8 mouse cellular contexts compared by ENCODE assay signal in genomic region chr9:92542591-92543416, GRCm38 (mm10). TPM values are rescaled to one million over a fixed set of nuclear protein-coding genes. Genes with fewer than 3 reads are reported as not detected.
DNase-seq lines count a peak whose midpoint lies in the region; ATAC-seq lines count a peak whose summit lies in the region.

No protein-coding gene starts in this region.

- no peaks in the 10 kb centered on the region for H3K9me3 ChIP-seq in intestine, embryonic 14.5 days (ENCODE audit: control insufficient read depth, low read length)
- H3K9me3 ChIP-seq in limb, embryonic 15.5 days, result no peaks in the 10 kb centered on the region
- no peaks in the 10 kb centered on the region for H3K9me3 ChIP-seq in midbrain, embryonic 13.5 days

- H3K4me3 ChIP-seq in intestine, embryonic 14.5 days (ENCODE audit: low read depth, low read length), result peak overlapping the region; percentile 86
- H3K4me3 ChIP-seq in limb, embryonic 15.5 days, result peak overlapping the region; percentile 85
- peak overlapping the region; percentile 83 for H3K4me3 ChIP-seq in midbrain, embryonic 13.5 days (replicated peaks)

- 2% methylated on average over 28 of the region's 31 CpGs for WGBS in intestine, embryonic 14.5 days
- WGBS in limb, embryonic 15.5 days, result under 1% methylated on average over 31 of the region's 31 CpGs
- 3% methylated on average over 31 of the region's 31 CpGs for WGBS in midbrain, embryonic 13.5 days

- H3K4me1 ChIP-seq in intestine, embryonic 14.5 days (replicated peaks; ENCODE audit: control insufficient read depth, insufficient read depth, low read length), result peaks cover 29% of the 10 kb centered on the region
- H3K4me1 ChIP-seq in limb, embryonic 15.5 days, result peaks cover 35% of the 10 kb centered on the region
- H3K4me1 ChIP-seq in midbrain, embryonic 13.5 days (replicated peaks), result peaks cover 12% of the 10 kb centered on the region

- ATAC-seq in intestine, embryonic 14.5 days (replicated peaks; ENCODE audit: low FRiP score, low TSS enrichment, low read depth), result peak; percentile 33
- peak; percentile 20; the same call in 1 of the 2 replicates for ATAC-seq in limb, embryonic 15.5 days (ENCODE audit: insufficient number of reproducible peaks, low FRiP score, low TSS enrichment, low read depth)
- ATAC-seq in midbrain, embryonic 13.5 days, result peak; percentile 76

- peak overlapping the region; percentile 90 for H3K27ac ChIP-seq in intestine, embryonic 14.5 days (ENCODE audit: low read depth)
- peak overlapping the region; percentile 96 for H3K27ac ChIP-seq in limb, embryonic 15.5 days
- H3K27ac ChIP-seq in midbrain, embryonic 13.5 days, result peak overlapping the region; percentile 68

- H3K9ac ChIP-seq in intestine, embryonic 14.5 days (ENCODE audit: low read length), result peak overlapping the region; percentile 70
- H3K9ac ChIP-seq in limb, embryonic 15.5 days, result peak overlapping the region; percentile 84
- H3K9ac ChIP-seq in midbrain, embryonic 13.5 days (replicated peaks), result peak overlapping the region; percentile 89

- no peaks in the 10 kb centered on the region for H3K27me3 ChIP-seq in intestine, embryonic 14.5 days (replicated peaks; ENCODE audit: control insufficient read depth, insufficient read depth, low read length)
- H3K27me3 ChIP-seq in limb, embryonic 15.5 days, result no peaks in the 10 kb centered on the region
- peaks cover 6% of the 10 kb centered on the region for H3K27me3 ChIP-seq in midbrain, embryonic 13.5 days

- no peaks in the 10 kb centered on the region for H3K36me3 ChIP-seq in intestine, embryonic 14.5 days (ENCODE audit: control insufficient read depth, insufficient read depth, low read length)
- no peaks in the 10 kb centered on the region for H3K36me3 ChIP-seq in limb, embryonic 15.5 days
- H3K36me3 ChIP-seq in midbrain, embryonic 13.5 days, result no peaks in the 10 kb centered on the region

- peak; percentile 6 for DNase-seq in cerebellum, adult 8-10 months
- DNase-seq in cerebellum, postnatal 4 days (ENCODE audit: low spot score in 2 of 2), result no peak
- DNase-seq in cerebellum, postnatal 10 days, result peak; percentile 53 to 55
- DNase-seq in gastrocnemius, postnatal 25 days, result peak; percentile 22
- peak; percentile 87 for DNase-seq in intestine, embryonic 14.5 days (ENCODE audit: low spot score)
- peak; percentile 65 for DNase-seq in testis, postnatal 10 days (ENCODE audit: low spot score)

- H3K4me2 ChIP-seq in intestine, embryonic 14.5 days (ENCODE audit: low read length), result peak overlapping the region; percentile 48
- H3K4me2 ChIP-seq in limb, embryonic 15.5 days, result peak overlapping the region; percentile 55
- H3K4me2 ChIP-seq in midbrain, embryonic 13.5 days (replicated peaks), result peak overlapping the region; percentile 88

RNA-seq across cellular contexts. Expression of gene Plod2, which starts 0.8 kb away (rescaled TPM):
- 1 to 10 TPM; 4.0 to 4.4 TPM for total RNA-seq in gastrocnemius, postnatal 25 days (2021)
- polyA plus RNA-seq in intestine, embryonic 14.5 days (2014; fragmentation: Nextera tagmentation; extraction: Ambion mirVana), result 49.1 and 53.7 TPM in 2 replicates
- 52.8 and 55.2 TPM in 2 replicates for polyA plus RNA-seq in limb, embryonic 15.5 days (2015; fragmentation: Nextera tagmentation; extraction: Ambion mirVana)
- polyA plus RNA-seq in midbrain, embryonic 13.5 days (2015; fragmentation: Nextera tagmentation; extraction: Ambion mirVana), result 10.7 and 11.1 TPM in 2 replicates

Comparison
In these comparisons a context has a peak if more than half of its experiments do, and no peak if none do; other contexts are left out.
1. DNase-seq: peak in cerebellum, adult 8-10 months (single experiment), cerebellum, postnatal 10 days (2 of 2), gastrocnemius, postnatal 25 days (single experiment), intestine, embryonic 14.5 days (single experiment) and testis, postnatal 10 days (single experiment); none in cerebellum, postnatal 4 days (0 of 2).
2. ATAC-seq: peak in every context shown above with its lines; median percentile 76 in midbrain, embryonic 13.5 days; 33 in intestine, embryonic 14.5 days; 20 in limb, embryonic 15.5 days.
3. Peak in every context shown above with its lines, with median percentiles within 50 percentile points of each other: H3K27ac ChIP-seq, H3K4me2 ChIP-seq, H3K4me3 ChIP-seq and H3K9ac ChIP-seq.